Mouse (Mus musculus) hematopoietic stem cell, adult 5-6 weeks (primary cell): Measurements from ENCODE around the gene Inpp1. TPM values are rescaled to one million over a fixed set of nuclear protein-coding genes. Genes with fewer than 3 reads are reported as not detected.

Experiments
- total RNA-seq: library from RNA; stranded (forward); fragments of 172-1452, 232-1000 nt; gene quantifications from 2 replicates; pipeline ENCODE4 v1.2.3, GENCODE M21; 2017

Inpp1 gene
- total RNA-seq, 1 experiment from 2014 or later = 26.5 TPM

Other genes starting within 250 kb of the Inpp1 start
- gene Nemp2, start 187.0 kb downstream of the Inpp1 start, total RNA-seq = 21.9 and 27.8 TPM in 2 replicates
- gene Mfsd6, start 90.2 kb downstream of the Inpp1 start, total RNA-seq = 22.0 and 29.0 TPM in 2 replicates
- 69.9 and 187 TPM in 2 replicates for gene Hibch, start 27.2 kb upstream of the Inpp1 start, total RNA-seq
- gene 1700019D03Rik, start 202.5 kb upstream of the Inpp1 start, total RNA-seq = 0.88 TPM in 1 of 2 replicates, not detected in the other
- not detected in 2 replicates for gene Mstn, start 244.0 kb upstream of the Inpp1 start, total RNA-seq